Mouse (Mus musculus): ENCODE measurements around the gene Lpcat3. TPM values are rescaled to one million over a fixed set of nuclear protein-coding genes. Genes with fewer than 3 reads are reported as not detected.
A peak's percentile ranks its signal among the peaks of the same experiment; 100 is the strongest.

Lpcat3 gene
- polyA plus RNA-seq, 1 experiment from 2014 or later, result 42.4 TPM

DNA sequence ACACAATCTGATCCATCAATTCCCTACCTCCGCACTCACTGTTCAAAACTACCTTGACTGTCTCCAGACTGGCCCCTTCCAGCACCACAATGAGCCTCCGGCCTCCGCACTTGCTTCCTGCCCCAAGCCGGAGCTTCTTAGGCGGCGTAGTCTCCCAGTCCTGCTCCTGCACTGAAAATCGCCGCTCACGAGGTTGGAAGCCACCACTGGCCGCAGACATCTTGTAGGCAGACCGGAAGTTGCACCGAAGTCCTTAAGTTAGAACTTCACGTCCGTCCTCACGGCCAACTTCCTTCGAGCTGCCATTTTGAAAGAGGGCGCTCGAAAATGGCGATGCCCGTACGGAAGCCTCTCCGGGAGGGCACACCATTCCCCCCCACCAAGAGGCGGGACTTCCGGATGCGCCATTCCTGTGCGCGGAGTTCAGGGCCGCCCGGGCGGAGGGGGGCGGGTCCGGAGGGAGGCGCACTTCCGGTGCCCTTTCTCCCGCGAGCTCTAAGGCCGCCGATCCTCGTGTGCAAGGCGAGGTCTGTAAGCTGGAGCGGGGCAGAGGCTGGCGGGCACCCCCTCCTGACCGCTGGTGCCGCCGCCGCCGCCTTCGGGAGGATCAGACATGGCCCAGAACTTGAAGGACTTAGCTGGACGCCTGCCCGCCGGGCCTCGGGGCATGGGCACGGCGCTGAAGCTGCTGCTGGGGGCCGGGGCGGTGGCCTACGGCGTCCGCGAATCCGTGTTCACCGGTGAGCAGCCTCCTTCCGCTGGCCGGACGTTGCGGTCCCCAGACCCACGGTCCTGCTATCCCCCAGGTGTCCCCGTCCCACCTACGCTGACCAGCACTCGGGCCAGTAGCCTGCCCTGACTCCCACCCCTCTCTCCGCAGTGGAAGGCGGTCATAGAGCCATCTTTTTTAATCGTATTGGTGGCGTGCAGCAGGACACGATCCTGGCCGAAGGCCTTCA lies 49.3 kb downstream of the Lpcat3 start, which contains the start of the genes Emg1 and Phb2:
Gene Emg1 (minus strand): TSS at position 355 of the 959 bp plus-strand sequence.
Gene Phb2 (plus strand): TSS at position 513 of the 959 bp plus-strand sequence.
- Histone ChIP-seq H3K27me3 (ENCODE audit: control insufficient read depth, insufficient read depth, low read length) (no peaks in the 10 kb centered on the region), H3K9me3 (ENCODE audit: control insufficient read depth, low read length) (no peaks in the 10 kb centered on the region), H3K9ac (peak within 1 kb of the TSS; percentile 93), H3K27ac (peak within 1 kb of the TSS; percentile 81), H3K4me3 (replicated peaks; ENCODE audit: low read length) (peak within 1 kb of the TSS; percentile 90), H3K36me3 (replicated peaks; ENCODE audit: control insufficient read depth, insufficient read depth) (peaks cover 46% of the 10 kb centered on the region), H3K4me2 (replicated peaks) (peak within 1 kb of the TSS; percentile 92), H3K4me1 (replicated peaks; ENCODE audit: control insufficient read depth, insufficient read depth, low read length) (peaks cover 23% of the 10 kb centered on the region)
- ATAC-seq (ENCODE audit: low FRiP score) (peak; percentile 97), DNase-seq (ENCODE audit: low spot score) (peak; percentile 98)
- WGBS, result under 1% methylated on average over 75 of the region's 76 CpGs

DNA sequence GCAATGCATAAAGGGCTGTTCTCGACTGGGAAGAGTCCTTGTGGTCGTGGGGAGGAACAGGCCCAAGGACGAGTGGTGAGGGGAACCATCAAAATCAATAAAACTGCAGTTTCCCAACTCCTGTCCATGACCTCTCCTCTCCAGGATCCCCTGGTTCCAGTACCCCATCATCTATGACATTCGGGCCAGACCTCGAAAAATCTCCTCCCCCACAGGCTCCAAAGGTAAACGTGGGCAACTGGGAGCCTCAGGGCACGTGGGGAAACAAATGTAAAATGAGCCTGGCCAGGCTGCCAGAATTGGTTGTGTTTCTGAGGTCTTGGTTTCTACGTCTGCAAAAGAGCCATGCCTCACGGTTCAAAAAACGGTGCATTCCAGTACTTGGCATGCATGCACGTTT lies 50.1 kb downstream of the Lpcat3 start:
- peak overlapping the region; percentile 93 for H3K9ac ChIP-seq
- no peak for ATAC-seq (ENCODE audit: low FRiP score)
- no peaks in the 10 kb centered on the region for H3K27me3 ChIP-seq (ENCODE audit: control insufficient read depth, insufficient read depth, low read length)
- WGBS, result 22% methylated on average over 11 of the region's 11 CpGs
- peaks cover 23% of the 10 kb centered on the region for H3K4me1 ChIP-seq (replicated peaks; ENCODE audit: control insufficient read depth, insufficient read depth, low read length)
- peaks cover 49% of the 10 kb centered on the region for H3K36me3 ChIP-seq (replicated peaks; ENCODE audit: control insufficient read depth, insufficient read depth)
- H3K4me2 ChIP-seq (replicated peaks), result peak overlapping the region; percentile 92
- DNase-seq (ENCODE audit: low spot score), result no peak
- no peaks in the 10 kb centered on the region for H3K9me3 ChIP-seq (ENCODE audit: control insufficient read depth, low read length)
- peak overlapping the region; percentile 90 for H3K4me3 ChIP-seq (replicated peaks; ENCODE audit: low read length)
- H3K27ac ChIP-seq, result peak overlapping the region; percentile 81; the same call in 1 of the 2 replicates

DNA sequence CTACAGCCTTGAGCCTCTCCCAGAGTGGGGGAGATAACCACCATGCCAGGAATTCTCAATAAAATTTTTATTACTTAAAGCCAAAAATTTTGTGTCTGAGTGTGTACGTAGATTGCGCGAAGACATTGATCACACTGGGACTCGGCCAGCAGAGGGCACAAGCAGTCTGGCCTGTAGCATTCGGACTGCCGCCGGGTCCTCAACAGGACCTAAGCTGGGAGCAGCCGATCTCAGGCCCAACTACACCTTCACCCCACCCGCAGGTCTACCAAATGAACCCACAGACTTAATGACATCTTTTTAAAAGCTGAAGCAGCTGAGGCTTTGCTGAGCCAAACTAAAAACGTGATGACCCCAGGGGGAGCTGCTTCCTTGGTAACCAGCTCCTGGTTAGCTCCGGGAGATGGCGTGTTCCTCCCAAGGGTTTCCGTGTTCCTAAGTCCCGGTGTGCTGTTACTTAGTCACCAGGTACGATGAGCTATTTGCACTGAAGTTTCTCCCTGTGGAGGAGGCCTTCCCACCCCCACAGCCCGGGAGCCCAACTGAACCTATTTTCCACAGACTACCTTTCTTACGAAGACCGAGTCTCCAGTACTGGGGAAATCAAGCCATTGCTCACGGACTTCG lies 54.1 kb downstream of the Lpcat3 start:
- no peak overlapping the region for H3K4me2 ChIP-seq (replicated peaks)
- H3K27ac ChIP-seq, result no peak overlapping the region
- no peak overlapping the region for H3K4me3 ChIP-seq (replicated peaks; ENCODE audit: low read length)
- H3K4me1 ChIP-seq (replicated peaks; ENCODE audit: control insufficient read depth, insufficient read depth, low read length), result peaks cover 12% of the 10 kb centered on the region
- H3K27me3 ChIP-seq (ENCODE audit: control insufficient read depth, insufficient read depth, low read length), result no peaks in the 10 kb centered on the region
- no peaks in the 10 kb centered on the region for H3K9me3 ChIP-seq (ENCODE audit: control insufficient read depth, low read length)
- peak; percentile 54 for DNase-seq (ENCODE audit: low spot score)
- no peak overlapping the region for H3K9ac ChIP-seq
- 65% methylated on average over 20 of the region's 20 CpGs for whole genome bisulfite sequencing
- H3K36me3 ChIP-seq (replicated peaks; ENCODE audit: control insufficient read depth, insufficient read depth), result peaks cover 40% of the 10 kb centered on the region
- ATAC-seq (ENCODE audit: low FRiP score), result no peak

DNA sequence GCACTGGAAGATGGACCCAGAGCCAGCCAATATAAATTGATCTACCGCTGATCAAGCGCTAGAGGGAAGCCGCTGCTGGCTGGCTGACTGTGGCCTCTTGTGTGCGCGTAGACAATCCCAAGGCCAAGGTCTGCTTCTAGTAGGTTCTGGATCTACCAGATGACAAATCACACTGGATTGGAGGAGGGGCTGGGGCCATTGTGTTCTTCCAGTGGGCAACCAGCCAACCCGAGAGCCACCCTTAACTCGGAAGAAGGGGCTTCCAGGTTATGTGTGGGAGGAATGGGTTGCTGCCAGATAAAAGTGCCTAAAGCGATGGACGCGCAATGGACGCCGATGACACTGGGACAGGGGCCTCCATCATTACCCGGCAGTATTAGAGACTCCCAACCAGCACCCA lies 55.1 kb downstream of the Lpcat3 start:
- WGBS, result 77% methylated on average over 13 of the region's 13 CpGs
- no peak overlapping the region for H3K9ac ChIP-seq
- H3K4me2 ChIP-seq (replicated peaks), result no peak overlapping the region
- no peak overlapping the region for H3K27ac ChIP-seq
- no peak for ATAC-seq (ENCODE audit: low FRiP score)
- no peak for DNase-seq (ENCODE audit: low spot score)
- no peak overlapping the region for H3K4me3 ChIP-seq (replicated peaks; ENCODE audit: low read length)
- peaks cover 11% of the 10 kb centered on the region for H3K4me1 ChIP-seq (replicated peaks; ENCODE audit: control insufficient read depth, insufficient read depth, low read length)
- H3K9me3 ChIP-seq (ENCODE audit: control insufficient read depth, low read length), result no peaks in the 10 kb centered on the region
- peaks cover 40% of the 10 kb centered on the region for H3K36me3 ChIP-seq (replicated peaks; ENCODE audit: control insufficient read depth, insufficient read depth)
- no peaks in the 10 kb centered on the region for H3K27me3 ChIP-seq (ENCODE audit: control insufficient read depth, insufficient read depth, low read length)

DNA sequence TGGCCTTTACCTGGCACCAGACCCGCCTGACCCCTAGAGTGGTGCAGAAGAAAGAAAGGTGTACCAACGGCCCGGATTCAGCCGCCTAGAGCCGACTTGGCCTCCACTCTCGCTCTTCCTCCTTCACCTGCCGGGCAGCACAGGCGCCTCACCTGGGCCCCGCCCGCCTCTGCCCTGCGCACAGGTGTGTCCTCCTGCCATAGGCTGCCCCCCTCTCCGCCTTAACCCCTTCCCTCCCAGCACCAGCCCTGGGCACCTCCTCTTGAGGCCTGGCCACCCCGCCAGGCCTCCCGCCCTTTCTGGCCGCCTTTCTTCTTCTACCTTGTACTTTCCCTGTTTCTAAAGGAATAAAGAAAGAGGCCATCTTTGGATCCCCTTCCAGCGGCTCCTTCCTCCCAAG lies 55.9 kb downstream of the Lpcat3 start:
- ATAC-seq (ENCODE audit: low FRiP score) (no peak), DNase-seq (ENCODE audit: low spot score) (no peak)
- WGBS, result 65% methylated on average over 16 of the region's 16 CpGs
- Histone ChIP-seq H3K4me3 (replicated peaks; ENCODE audit: low read length) (no peak overlapping the region), H3K4me1 (replicated peaks; ENCODE audit: control insufficient read depth, insufficient read depth, low read length) (peaks cover 3% of the 10 kb centered on the region; the same call in 1 of the 2 replicates), H3K36me3 (replicated peaks; ENCODE audit: control insufficient read depth, insufficient read depth) (peaks cover 38% of the 10 kb centered on the region), H3K27me3 (ENCODE audit: control insufficient read depth, insufficient read depth, low read length) (no peaks in the 10 kb centered on the region), H3K27ac (no peak overlapping the region), H3K9ac (no peak overlapping the region), H3K4me2 (replicated peaks) (no peak overlapping the region), H3K9me3 (ENCODE audit: control insufficient read depth, low read length) (no peaks in the 10 kb centered on the region)

DNA sequence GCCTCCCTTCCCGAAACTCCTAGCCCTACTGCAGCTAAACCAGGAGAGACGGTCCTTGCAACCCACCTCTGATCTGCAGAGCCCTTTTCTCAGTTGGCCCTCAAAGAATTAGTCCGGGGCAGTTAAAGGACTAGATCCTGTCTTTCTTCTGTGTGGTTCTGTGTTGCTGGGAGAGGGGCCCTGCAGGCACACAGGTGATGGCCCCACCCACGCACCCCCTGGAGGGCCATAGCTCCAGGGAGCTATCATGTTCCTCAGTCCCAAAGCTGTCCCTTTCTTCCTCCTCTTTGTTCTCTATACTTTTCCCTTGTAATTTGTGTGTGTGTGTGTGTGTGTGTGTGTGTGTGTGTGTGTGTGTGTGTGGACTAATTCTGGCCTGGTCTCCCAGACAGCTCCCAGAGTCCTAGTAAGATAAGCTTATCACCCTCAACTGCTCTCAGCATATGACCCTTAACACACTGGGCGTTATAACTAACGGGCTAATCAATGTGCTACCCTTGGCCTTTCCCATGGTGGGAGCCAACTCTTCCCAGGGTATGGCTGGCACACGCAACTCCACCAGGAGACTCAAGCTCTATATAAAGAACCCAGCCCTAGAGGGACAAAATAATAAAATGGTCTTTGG lies 56.6 kb downstream of the Lpcat3 start:
- 72% methylated on average over 7 of the region's 7 CpGs for WGBS
- H3K4me1 ChIP-seq (replicated peaks; ENCODE audit: control insufficient read depth, insufficient read depth, low read length), result no peaks in the 10 kb centered on the region
- DNase-seq (ENCODE audit: low spot score), result no peak
- peaks cover 30% of the 10 kb centered on the region for H3K36me3 ChIP-seq (replicated peaks; ENCODE audit: control insufficient read depth, insufficient read depth)
- no peak overlapping the region for H3K4me3 ChIP-seq (replicated peaks; ENCODE audit: low read length)
- no peaks in the 10 kb centered on the region for H3K27me3 ChIP-seq (ENCODE audit: control insufficient read depth, insufficient read depth, low read length)
- no peaks in the 10 kb centered on the region for H3K9me3 ChIP-seq (ENCODE audit: control insufficient read depth, low read length)
- no peak overlapping the region for H3K4me2 ChIP-seq (replicated peaks)
- H3K9ac ChIP-seq, result no peak overlapping the region
- no peak overlapping the region for H3K27ac ChIP-seq
- no peak for ATAC-seq (ENCODE audit: low FRiP score)

DNA sequence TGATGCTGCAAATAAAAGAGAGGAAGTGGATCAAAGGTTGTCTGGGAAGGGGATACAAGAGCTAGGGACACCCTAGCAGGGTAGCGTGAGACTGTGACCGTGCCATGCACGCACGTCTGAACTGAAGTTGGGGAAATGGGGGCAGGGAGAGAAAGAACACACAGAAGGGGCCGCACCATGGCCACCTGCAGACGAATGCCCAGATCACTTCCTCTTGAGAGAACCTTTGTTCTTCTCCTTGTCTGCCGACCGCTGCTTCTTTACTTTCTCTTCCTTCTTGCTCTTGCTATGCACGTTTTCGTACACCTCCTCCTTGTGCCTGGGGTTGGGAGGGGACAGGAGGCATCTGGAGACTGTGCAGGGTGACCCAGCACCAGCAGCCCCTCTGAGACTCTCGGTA lies 58.1 kb downstream of the Lpcat3 start:
- ATAC-seq (ENCODE audit: low FRiP score) (no peak), DNase-seq (ENCODE audit: low spot score) (no peak)
- WGBS, result 67% methylated on average over 11 of the region's 11 CpGs
- Histone ChIP-seq H3K27ac (no peak overlapping the region), H3K4me2 (replicated peaks) (no peak overlapping the region), H3K4me1 (replicated peaks; ENCODE audit: control insufficient read depth, insufficient read depth, low read length) (no peaks in the 10 kb centered on the region), H3K9ac (no peak overlapping the region), H3K36me3 (replicated peaks; ENCODE audit: control insufficient read depth, insufficient read depth) (peaks cover 16% of the 10 kb centered on the region), H3K9me3 (ENCODE audit: control insufficient read depth, low read length) (no peaks in the 10 kb centered on the region), H3K27me3 (ENCODE audit: control insufficient read depth, insufficient read depth, low read length) (no peaks in the 10 kb centered on the region), H3K4me3 (replicated peaks; ENCODE audit: low read length) (no peak overlapping the region)

DNA sequence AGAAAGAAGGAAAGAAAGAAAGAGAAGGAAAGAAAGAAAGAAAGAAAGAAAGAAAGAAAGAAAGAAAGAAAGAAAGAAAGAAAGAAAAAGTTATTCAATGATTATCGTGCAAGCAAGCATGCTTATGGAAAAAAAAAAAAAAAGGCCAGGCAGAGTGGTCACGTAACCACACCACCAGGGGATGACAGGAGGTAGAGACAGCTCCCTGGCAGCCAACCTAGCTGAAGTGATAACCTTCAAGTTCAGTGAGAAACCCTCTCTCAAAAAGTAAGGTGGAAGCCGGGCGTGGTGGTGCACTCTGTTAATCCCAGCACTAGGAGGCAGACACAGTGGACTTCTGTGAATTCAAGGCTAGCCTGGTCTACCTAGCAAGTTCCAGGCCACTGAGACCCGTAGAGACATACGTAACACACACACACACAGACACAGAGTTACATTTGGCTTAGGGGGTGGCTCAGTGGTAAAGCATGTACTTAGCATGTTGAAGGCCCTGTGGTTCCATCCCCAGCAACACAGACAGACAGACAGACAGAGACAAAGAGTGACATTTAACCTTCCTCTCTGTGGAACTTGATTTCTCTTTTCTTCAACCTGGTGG lies 60.1 kb downstream of the Lpcat3 start:
- DNase-seq (ENCODE audit: low spot score), result no peak
- Histone ChIP-seq H3K9ac (no peak overlapping the region), H3K4me1 (replicated peaks; ENCODE audit: control insufficient read depth, insufficient read depth, low read length) (no peaks in the 10 kb centered on the region), H3K27ac (no peak overlapping the region), H3K27me3 (ENCODE audit: control insufficient read depth, insufficient read depth, low read length) (no peaks in the 10 kb centered on the region), H3K36me3 (replicated peaks; ENCODE audit: control insufficient read depth, insufficient read depth) (no peaks in the 10 kb centered on the region; the same call in 1 of the 2 replicates), H3K4me3 (replicated peaks; ENCODE audit: low read length) (no peak overlapping the region), H3K9me3 (ENCODE audit: control insufficient read depth, low read length) (no peaks in the 10 kb centered on the region), H3K4me2 (replicated peaks) (no peak overlapping the region)
- 90% methylated on average over 6 of the region's 6 CpGs for WGBS
- no peak for ATAC-seq (ENCODE audit: low FRiP score)

DNA sequence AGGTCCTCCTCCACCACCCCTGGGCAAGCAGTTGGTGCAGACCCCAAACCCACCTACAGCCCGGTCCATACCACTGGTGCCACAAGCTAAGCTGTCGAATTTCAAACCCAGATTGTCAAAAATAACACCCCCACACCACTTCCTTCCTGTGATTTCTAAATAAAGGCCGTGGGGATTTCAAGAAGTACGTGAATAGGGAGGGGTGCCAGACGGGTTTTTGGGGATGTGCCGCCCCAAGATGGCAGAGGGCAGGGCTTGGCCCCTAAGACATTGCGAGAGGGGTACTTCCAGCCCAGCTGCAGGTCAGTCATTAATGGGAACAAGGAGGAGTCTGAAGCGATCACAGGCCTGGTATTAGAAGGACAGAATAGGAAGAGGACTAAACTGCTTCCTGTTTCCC lies 60.7 kb downstream of the Lpcat3 start:
- Histone ChIP-seq H3K27ac (no peak overlapping the region), H3K9me3 (ENCODE audit: control insufficient read depth, low read length) (no peaks in the 10 kb centered on the region), H3K4me2 (replicated peaks) (no peak overlapping the region), H3K4me1 (replicated peaks; ENCODE audit: control insufficient read depth, insufficient read depth, low read length) (no peaks in the 10 kb centered on the region), H3K9ac (no peak overlapping the region), H3K36me3 (replicated peaks; ENCODE audit: control insufficient read depth, insufficient read depth) (no peaks in the 10 kb centered on the region), H3K27me3 (ENCODE audit: control insufficient read depth, insufficient read depth, low read length) (no peaks in the 10 kb centered on the region), H3K4me3 (replicated peaks; ENCODE audit: low read length) (no peak overlapping the region)
- no peak for DNase-seq (ENCODE audit: low spot score)
- WGBS, result 83% methylated on average over 8 of the region's 8 CpGs
- ATAC-seq (ENCODE audit: low FRiP score), result no peak
